Mouse (Mus musculus): ENCODE results near the gene Gpm6b. TPM values are rescaled to one million over a fixed set of nuclear protein-coding genes. Genes with fewer than 3 reads are reported as not detected.

Gpm6b gene
- total RNA-seq (2021) = 100 to 1,000 TPM; 654 to 678 TPM

- intact Hi-C loops (cut with DNase I) = loop anchor here (2.0 to 5.0 kb wide), 2 partner anchors 66 to 113 kb away; no protein-coding TSS in a partner anchor
- peak; percentile 34 to 56 for DNase-seq (ENCODE audit: low spot score in 2 of 2)
These were observed at the start of gene Gpm6b for GRCm38 (mm10) chrX:166238831-166239460. Gpm6b (plus strand) TSS chrX:166238911.

DNA sequence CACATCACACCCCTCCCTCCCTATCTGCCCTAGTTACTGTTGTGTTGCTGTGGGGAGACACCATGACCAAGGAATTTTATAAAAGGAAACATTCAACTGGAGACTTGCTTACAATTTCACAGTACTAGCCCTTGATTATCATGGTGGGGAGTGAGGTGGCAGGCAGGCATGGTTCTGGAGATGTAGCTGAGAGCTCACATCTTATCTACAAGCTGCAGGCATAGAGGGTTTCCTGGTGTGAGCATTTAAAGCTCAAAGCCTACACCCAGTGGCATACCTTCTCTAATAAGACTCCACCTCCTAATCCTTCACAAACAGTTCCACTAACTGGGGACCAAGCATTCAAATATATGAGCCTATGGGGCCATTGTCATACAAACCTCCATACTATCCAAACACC, 42.4 kb upstream of the Gpm6b start:
- intact Hi-C loops (cut with DNase I) = no loop called here
- DNase-seq (ENCODE audit: low spot score in 2 of 2) = no peak

DNA sequence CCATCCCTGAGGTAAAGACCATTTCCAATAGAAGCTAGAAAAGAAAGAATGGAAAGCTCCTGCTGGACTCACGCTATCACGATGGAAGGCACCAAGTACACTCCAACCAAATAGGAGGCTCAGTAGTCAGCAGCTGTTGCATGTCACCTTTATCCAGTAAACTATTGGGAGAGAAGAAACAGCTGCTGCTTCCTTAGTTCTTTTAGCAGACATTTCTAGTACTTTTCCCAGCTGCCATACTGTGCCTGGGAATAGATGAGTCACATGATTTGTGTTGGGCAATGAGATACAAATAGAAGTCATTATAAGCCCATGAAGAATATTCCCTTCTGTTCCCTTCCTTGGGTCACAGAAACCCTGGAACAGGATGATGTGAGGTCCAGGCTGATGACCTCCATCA, 40.4 kb upstream of the Gpm6b start:
- intact Hi-C loops (cut with DNase I) = no loop called here
- DNase-seq (ENCODE audit: low spot score in 2 of 2) = no peak

- no peak for DNase-seq (ENCODE audit: low spot score in 2 of 2)
- intact Hi-C loops (cut with DNase I) = no loop called here
These were observed 38.9 kb upstream of the Gpm6b start for GRCm38 (mm10) chrX:166199812-166200211.

GRCm38 (mm10) chrX:166214576-166214975, 24.1 kb upstream of the Gpm6b start:
- DNase-seq (ENCODE audit: low spot score in 2 of 2) = no peak
- intact Hi-C loops (cut with DNase I) = no loop called here

- no peak for DNase-seq (ENCODE audit: low spot score in 2 of 2)
- intact Hi-C loops (cut with DNase I) = no loop called here
These were observed 22.5 kb upstream of the Gpm6b start for GRCm38 (mm10) chrX:166216248-166216647.

GRCm38 (mm10) chrX:166216720-166217119, 22.0 kb upstream of the Gpm6b start:
- intact Hi-C loops (cut with DNase I) = no loop called here

DNA sequence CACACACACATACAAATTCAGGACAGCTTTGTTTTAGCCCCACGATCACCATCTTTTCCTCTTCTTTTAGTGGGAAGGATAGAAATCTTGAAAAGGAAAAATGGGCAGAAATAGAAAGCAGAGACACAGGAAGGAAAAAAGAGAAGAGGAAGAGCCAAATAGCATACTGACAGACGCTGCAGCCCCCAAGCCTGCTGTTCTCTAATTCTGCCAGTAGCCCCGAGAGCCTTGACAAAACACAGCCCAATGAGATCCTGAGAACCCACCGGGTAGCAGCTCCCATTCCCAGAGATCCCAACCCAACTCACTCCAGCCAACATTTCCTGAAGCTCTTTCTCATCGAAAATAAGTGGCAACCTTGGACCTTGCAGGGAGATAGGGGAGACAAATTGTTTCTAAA, 19.4 kb upstream of the Gpm6b start:
- DNase-seq (ENCODE audit: low spot score in 2 of 2) = peak in 1 of 2 experiments; percentile 35
- intact Hi-C loops (cut with DNase I) = no loop called here

More at GRCm38 (mm10) chrX:166216720-166217119, 22.0 kb upstream of the Gpm6b start:
- DNase-seq (ENCODE audit: low spot score in 2 of 2) = peak; percentile 57 to 75

DNA sequence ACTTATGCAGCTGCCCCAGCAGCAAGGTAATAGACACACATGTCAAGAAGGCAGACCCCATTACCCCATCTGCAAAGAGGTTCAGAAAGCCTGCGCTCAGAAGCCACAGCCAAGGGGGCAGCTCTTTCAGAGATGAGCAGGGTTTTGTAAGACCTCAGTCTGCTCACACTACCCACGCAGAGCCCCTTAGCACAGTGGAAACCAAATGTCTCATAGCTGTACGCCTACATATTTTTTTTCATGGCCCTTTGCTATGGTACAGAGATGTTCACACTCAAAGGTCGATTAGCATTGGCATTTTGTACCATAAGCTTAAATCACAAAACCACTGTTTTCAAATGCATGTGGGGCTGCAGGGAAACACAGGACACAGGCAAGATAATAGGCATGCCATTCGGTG, 11.9 kb upstream of the Gpm6b start:
- intact Hi-C loops (cut with DNase I) = no loop called here

DNA sequence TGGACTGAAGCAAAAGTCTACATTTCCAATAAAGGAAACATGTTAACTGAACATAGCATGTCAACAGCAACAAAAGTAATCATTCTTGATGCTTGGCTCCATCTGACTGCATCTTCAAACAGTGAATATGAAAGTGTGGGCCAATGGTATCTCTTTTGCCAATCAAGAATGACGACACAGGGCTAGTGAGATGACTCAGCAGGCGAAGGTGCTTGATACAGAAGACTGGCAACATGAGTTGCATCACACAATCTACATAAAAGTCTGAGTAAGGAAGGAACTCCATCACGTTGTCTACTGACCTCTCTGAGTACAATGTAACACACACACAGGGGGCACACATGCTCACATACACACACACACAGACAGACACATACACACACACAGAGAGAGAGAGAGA, 9.0 kb upstream of the Gpm6b start:
- no peak for DNase-seq (ENCODE audit: low spot score in 2 of 2)
- intact Hi-C loops (cut with DNase I) = no loop called here

More for the DNA sequence above, 11.9 kb upstream of the Gpm6b start:
- DNase-seq (ENCODE audit: low spot score in 2 of 2) = no peak

DNA sequence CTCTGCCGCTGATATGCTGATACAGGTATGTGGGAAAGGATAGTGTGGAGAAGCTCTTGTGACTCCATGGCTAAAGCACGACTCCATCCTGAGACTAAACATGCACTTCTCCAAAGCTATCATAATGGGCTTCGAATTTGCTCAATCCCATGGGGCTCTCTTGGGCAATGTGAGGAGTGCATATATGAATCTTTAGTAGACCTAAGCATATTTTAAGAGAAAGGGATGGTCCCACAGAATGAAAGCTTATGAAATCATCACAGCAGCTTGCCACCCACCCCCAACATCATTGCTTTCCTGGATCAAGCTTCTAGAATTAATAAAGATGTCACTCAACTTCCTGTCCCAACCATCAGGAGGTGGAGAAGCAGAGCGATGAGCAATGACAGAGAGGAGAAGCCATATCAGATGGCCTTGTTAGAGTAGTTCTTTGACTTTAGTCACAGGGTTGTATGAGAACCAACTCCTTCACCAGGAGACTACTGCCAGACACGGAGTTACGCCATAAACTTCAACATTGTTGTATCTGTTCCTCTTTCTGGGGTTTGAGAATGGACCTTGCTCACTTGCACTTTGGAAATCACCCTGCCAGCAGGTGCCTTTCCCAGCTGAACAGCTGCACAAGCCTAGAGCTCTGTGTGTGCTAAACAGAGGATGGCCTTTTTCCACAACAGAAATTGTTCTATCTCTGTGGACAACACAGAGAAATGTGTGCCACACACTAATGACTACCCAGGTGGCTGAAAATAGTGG, 8.0 kb upstream of the Gpm6b start:
- intact Hi-C loops (cut with DNase I) = no loop called here
- no peak for DNase-seq (ENCODE audit: low spot score in 2 of 2)

DNA sequence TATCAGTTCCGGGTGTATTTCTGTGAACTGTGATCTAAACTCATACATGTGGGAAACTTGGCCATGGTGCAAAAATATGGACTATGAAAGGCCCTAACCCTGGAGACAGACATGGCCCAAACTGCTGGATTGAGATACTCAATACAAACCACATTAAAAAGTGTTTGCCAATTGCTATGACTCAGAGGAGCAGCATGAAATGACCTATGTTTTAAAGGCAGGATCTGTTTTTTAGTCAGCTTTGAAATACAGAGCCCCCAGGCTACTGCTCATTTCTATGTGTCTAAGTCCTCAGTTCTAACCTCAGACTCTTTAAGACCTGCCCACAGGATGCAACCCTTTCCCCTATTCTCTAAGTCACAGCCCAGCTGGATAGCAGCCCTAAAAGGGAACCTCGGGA, 2.6 kb upstream of the Gpm6b start:
- intact Hi-C loops (cut with DNase I) = loop anchor here (5.0 kb wide), 1 partner anchor 116 kb away; no protein-coding TSS in a partner anchor
- DNase-seq (ENCODE audit: low spot score in 2 of 2) = no peak

DNA sequence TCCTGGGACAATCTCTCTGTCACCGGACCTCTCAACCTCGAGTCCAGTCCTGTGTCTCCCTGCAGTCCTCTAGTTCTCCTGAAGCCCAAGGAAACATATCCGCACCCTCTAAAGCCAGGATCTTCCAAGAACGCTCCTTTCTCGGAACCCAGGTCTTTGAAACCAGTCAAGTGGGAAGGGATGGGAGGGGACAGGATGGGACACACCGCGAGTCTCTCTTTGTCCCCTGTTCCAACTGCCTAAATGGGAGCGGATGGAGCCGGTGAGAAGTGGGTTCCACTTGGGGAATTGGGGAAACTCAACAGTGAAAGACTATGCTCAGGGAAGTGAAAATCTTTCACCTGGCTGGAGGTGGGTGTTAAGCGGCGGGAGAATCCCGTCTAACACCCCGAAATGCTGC, 809 bp downstream of the Gpm6b start:
- no peak for DNase-seq (ENCODE audit: low spot score in 2 of 2)
- intact Hi-C loops (cut with DNase I) = loop anchor here (2.0 to 5.0 kb wide), 2 partner anchors 67 to 113 kb away; no protein-coding TSS in a partner anchor

DNA sequence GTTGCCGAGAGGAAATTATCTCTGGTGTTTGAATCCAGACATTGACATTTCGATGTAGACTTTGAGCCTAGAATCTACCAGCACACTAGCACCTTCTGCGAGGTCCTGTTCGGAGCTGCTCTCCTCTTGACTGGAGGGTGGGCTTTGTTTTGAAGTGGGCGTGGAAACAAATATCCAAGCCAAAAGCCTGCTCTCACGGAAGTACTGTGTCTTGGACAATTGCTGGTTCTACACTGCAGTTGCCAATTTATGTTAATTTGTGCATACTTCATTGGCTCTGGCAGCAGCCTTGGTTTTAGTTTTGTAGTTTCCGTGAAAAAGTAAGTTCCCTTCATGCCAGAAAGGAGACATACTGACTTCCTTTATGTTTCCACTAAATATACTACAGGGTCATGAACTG, 2.0 kb downstream of the Gpm6b start:
- no peak for DNase-seq (ENCODE audit: low spot score in 2 of 2)
- intact Hi-C loops (cut with DNase I) = no loop called here

DNA sequence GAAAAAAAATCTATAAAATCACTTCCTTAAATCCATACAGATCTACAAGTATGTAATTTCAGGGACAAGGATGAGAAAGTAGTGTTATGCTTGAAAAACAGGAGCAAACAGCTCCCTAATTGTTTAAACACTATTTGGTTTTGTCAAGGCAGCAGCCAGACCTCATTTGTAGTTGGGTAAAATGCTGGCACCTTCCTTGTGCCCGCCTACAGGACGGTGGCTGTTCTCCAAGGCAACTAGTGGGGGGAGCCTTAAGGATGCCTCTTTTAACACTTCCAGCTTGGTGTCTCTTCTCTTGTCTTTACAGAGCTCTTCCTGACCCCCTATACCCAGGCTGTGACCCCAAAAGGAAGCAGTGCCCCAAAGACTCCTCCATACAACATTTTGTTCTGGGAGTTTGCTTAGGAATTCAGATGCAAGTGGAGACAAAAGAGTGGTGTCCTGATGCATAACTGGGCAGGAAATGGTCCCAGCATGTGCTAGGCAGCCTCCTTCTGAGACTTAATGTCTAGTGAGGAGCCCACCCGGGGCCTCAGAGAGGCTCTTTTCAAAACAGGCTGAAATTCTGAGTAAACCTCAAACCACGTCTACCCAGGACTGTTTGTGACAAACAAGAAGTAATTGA, 4.7 kb downstream of the Gpm6b start:
- no peak for DNase-seq (ENCODE audit: low spot score in 2 of 2)
- intact Hi-C loops (cut with DNase I) = no loop called here

DNA sequence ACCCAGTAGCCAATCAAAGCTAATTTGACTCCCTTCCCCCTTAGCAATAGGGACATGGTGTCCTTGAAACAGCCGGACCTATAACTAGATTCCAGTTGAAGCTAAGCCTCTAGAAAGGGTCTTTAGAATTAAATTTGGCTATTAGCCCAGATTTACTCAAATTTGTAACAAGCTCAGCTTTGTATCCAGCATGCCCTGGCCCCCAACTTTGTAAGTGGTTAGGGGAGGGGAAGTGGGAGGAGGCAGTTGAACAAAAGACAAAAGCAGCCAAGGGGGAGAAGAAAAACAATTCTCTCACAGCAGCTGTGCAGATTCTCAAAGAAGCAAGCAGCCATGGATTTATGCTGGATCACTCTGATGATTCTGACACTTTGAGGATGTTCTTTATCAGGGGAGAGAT, 32.8 kb downstream of the Gpm6b start:
- intact Hi-C loops (cut with DNase I) = no loop called here
- no peak for DNase-seq (ENCODE audit: low spot score in 2 of 2)

DNA sequence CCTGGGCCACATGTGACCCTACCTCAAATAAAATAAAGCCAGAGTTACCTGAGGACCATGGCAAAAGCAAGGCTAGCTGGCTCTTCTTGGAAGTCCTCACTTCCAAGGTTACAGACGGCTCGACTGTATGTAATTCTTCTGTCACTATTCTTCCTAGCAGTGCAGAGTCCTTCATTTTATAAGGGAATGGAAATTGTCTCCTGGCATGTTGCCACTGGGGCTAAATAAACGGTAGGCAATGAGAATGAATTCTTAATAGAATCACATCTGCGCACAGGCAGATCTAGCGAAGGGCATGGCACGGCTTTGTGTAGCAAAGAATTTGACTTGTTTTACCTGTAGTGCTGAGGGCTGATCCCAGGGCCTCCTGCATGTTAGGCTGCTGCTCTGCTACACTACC, 33.9 kb downstream of the Gpm6b start:
- no peak for DNase-seq (ENCODE audit: low spot score in 2 of 2)
- intact Hi-C loops (cut with DNase I) = no loop called here

GRCm38 (mm10) chrX:166279861-166280260, 41.1 kb downstream of the Gpm6b start:
- intact Hi-C loops (cut with DNase I) = no loop called here
- no peak for DNase-seq (ENCODE audit: low spot score in 2 of 2)

DNA sequence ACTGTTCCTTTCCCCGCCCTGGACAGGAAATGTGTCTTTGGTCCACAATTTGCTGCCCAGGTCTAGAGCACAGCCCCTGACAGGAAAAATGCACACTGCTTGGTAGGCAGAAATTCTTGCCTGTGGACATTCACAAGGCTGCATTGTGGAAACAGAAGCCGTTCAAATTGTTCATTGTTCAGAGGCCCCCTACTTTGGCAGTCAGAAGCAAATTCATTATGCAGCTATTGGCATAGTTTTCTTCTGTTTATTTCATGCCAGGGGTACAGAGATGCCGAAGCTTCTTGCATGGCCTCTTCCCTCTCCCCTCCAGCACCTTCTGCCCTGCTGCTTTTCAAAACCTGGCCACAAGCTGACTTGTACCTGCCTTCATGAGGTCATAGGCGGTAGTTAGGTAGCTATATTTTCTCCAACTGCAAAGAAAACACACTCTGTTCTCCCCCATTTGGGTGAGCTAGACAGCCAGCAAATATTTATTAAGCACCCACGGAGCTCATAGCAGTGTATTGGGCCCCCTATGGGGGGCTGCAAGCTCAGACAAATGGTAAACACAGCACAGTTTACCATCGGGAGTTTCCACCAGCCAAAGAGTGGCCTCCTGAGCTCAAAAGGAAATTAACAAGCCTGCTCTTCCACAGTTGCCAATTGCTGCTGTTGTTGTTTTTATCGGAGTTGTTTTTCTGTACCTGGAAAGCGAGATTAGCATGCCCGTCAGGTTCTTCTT, 48.2 kb downstream of the Gpm6b start:
- intact Hi-C loops (cut with DNase I) = no loop called here
- DNase-seq (ENCODE audit: low spot score in 2 of 2) = no peak

DNA sequence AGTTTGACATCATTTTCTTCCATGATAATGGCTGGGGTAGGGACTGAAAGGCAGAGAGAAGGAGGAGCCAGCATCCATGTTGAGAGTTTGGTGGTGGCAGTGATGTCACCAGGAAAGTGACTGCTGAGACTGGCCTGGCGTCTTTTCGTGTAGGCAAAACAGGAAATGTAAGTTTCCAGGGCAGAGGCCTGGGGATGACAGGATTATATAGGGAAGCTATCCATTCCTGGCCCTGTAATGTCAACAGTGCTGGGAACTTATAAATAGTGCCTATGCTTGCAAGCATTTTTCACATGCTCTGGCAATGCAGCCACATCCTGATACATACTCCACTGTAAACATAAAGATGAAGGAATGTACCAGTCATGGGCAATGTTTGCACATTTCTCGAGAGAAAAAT, 52.6 kb downstream of the Gpm6b start:
- intact Hi-C loops (cut with DNase I) = loop anchor here (10.0 kb wide), 1 partner anchor 116 kb away; the partner anchor contains the start of gene Gemin8
- DNase-seq (ENCODE audit: low spot score in 2 of 2) = no peak

All from left cerebral cortex, postnatal 36 days (tissue).